Mouse (Mus musculus): ENCODE results near the gene Cdkal1.

Gene Cdkal1

DNA sequence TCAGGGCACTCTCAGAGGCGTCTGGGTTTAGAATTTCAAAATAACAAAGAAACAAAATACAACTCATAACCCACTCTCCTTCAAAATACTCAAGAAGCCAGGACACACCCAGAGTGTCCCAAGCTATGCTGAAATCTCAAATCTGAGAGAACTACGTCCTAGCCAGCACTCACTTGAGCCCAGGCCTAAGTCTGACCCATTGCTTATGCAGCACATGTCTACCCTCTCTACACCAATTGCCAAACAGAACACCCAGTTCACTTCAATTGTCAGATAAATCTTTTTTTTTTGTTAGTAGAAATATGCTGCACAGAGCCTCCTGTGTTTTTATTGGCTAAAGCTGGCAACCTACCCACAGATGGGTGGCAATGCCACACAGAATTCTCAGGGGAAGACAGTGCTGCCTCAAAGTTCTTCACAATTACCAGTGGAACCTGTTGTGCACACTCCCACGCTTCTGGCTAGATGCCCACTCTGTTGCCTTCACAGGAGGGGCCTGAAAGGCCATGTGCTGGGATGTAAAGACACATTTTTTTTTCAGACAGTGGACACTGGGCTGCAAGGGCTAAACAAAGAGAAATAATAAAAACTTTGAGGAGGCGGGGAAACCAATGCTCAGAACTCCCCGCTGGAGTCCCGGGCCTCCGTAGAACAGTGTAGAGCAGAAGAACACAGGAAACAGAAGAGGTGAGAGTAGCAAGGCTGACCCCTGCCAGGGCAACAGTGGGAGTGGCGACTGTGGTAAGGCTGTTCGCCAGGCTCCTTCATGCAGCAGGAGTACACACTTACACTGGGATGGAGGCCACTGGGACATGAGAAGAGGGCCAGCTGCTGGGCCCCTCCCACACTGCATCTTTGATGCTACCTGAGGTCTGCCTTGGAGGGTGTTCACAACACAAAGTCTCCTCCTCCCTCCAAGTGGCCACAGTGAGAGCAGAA is 273.4 kb downstream of the Cdkal1 start:
- DNase-seq (ENCODE audit: low read depth, low spot score), result no peak

DNA sequence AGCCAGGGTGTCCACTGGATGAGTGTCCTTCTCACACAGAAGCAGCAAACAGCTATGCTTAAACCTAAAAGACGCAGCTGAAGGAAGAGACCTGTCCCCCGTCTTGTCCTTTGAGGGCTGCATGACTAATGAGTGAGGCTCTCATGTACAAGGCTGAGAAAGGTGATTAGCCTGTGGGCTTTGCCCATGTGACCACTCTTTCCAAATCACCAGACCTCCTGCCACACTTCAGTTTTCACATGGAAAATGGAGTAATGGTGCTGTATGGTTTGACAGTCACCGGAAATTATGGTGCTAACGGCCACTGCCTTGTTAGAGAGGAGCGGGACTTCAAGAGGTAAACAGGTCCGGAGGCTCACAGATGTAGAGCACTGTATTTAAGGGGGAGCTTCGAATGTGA is 274.7 kb downstream of the Cdkal1 start:
- DNase-seq (ENCODE audit: low read depth, low spot score), result no peak

DNA sequence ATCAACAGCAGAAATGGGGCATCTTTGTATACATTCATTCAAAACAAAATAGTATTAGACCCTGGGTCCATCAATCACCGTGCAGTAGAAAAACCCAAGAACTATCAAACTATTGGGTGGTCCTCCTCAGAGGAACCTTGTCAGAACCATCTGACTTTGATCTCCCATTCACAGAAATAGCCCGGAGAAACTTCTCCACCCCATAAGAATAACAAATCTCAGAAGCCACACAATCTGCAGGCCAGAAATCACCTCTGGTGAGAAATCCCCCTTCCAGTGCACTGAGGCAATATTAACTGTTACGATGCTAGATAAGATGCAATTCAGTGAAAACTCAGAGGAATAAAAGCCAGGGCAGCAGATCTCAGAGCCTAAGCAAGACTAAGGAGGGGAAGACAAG is 275.5 kb downstream of the Cdkal1 start:
- DNase-seq (ENCODE audit: low read depth, low spot score), result no peak

DNA sequence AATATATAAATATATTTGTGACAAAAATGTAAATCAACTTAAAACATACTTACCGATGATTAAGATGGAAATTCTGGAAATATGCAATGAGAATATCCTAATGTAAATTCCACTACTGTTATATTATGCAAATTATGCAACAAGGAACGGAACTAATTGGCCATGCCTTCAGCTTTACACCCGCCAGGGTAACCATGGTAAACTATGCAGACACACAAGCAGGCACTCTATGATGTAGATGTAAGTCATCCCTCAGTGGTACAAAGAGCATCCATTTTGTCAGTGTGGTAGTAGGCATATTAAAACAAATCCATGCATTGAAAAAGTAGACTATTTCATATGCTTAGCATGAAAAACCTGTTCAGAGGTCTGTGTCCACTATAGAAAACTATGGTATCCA is 276.9 kb downstream of the Cdkal1 start:
- DNase-seq (ENCODE audit: low read depth, low spot score), result no peak

DNA sequence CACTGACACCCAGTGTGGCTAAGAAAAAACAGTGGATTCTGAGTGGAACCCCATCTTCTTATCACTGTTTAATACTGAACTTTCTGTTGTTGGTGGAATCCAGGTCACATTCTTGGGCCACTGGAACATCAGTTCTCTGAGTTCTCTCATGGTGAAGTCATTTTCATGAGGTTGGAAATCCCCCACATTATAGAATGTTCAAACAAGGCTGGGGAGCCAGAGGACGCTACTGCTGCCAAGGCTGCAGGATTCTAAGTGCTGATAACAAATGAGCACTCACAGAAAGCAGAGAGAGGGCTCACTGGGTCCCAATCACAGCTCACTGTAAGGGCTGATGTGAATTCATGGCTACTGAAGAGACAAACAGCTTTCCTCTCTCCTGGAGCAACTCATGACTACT is 280.7 kb downstream of the Cdkal1 start:
- DNase-seq (ENCODE audit: low read depth, low spot score), result peak; percentile 71

DNA sequence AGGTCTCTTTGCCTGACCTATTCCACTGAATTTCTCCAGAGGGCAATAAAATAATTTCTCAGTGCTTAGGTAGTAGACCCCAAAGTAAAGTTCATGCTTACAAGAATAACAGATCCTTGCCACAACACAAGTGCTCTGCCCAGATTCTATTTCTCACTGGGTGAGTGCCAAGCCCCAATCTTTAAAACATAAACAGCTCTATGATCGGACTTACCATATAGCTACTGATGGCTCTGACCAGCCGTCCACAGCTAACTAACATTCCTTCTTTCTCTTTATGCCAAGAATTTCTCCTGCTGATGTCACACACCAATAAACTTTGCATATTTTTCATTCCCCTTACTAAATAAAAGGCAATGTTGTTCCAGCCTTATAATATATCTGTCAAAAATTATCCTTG is 283.0 kb downstream of the Cdkal1 start:
- peak; percentile 28 for DNase-seq (ENCODE audit: low read depth, low spot score)

DNA sequence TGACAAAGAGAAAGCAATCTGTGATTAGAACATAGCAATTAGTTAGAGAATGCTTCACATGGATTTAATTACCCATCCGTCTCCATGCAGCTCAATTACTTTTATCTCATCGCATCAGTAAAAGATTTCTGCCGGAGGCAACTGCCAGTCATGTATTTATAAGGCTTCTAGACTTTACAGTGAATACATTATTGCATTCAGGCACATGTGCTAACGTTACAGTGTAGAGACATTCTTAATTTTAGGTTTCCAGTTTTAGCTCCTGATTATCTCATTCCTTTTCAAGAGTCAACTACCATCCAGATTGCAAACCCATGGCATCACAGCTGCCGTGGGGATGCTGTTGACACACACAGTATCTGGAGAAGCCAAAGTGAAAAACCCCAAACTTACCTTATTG is 289.8 kb downstream of the Cdkal1 start:
- DNase-seq (ENCODE audit: low read depth, low spot score), result no peak

DNA sequence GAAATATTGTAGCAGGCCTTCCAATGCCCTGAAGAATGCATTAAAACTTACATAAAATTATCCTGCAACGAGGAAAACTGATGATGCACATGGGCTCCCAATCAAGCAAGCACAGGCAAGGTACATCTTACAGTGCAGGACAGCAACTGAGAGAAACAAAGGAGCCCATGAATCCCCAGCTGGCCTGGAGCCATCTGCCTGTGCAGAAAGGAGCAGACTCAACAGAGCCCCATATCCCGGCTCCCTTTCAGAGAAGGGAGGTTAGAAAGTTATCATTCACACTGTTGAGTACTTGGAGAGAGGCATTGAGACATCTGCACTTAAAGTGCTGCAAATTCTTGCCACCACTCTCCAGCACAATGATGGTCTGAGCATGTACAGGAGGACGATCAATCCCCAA is 296.3 kb downstream of the Cdkal1 start:
- no peak for DNase-seq (ENCODE audit: low read depth, low spot score)

DNA sequence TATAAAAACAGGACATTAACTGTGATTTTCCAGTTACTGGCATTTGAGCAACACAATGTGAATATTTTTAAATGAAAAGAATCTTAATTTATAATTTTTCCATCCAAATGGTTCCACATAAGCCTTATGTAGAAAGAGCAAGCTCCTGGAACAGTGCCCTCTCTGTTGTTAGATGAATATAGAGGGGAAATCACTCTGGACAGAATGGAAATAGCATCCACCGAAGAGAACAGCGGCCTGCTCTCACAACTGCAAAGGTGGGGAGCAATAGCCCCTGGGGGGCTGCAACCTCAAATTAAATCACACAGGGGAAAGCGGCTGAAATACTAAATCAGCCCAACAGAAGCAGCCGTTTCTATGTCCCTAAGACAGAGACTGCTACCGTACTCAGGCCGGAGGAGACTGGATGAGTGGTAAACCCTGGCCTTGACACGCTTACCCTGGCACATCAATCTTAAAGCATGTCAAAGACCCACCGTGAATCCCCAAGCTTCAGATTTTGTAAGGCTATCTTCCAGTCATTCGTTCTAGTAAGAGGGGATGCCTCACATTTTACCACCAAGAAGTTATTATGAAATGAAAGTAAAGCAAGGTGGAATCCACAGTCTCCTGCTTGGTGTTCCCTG is 300.2 kb downstream of the Cdkal1 start:
- DNase-seq (ENCODE audit: low read depth, low spot score), result no peak

DNA sequence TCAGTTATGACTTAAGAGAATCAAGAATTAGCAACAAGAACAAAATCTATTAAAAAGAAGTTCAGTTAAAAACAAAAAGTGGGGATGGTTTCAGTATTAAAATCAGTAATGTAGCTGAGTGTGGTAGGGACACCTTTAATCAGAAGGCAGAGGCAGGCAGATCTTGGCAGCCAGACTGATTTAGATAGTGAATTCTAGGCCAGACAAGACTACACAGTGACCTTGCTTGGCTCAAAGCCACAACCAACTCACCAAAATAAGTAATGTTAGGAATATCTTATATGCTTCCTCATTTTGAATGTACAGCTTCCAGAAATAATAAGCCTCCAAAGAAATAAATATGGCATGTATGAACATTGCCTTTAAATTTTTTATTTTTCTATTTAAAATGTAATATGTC is 301.7 kb downstream of the Cdkal1 start:
- no peak for DNase-seq (ENCODE audit: low read depth, low spot score)

DNA sequence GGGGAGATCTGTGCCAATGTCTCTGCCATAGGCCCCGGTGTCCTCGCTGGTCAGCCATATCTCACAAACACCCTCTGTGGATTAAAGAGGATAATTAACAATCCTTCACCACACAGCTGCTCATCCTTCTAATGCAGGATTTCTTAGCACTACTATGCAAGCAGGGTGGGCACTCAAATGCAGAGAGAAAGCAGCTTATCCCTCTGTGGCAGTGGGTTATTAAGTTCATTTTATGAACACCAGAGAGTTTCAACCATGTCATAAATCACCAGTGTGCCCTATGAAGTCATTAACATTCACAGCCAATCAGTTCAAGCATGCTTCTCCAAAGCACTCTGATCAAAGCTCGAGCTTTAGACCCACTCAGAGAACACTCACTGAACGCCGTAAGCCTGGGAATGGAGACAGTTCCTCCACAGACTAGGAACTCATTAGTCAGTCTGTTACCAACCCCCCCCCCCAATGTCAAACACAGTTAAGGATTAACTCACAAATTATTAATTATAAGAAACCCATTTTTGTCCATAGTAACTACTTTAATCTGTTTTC is 303.1 kb downstream of the Cdkal1 start:
- no peak for DNase-seq (ENCODE audit: low read depth, low spot score)

DNA sequence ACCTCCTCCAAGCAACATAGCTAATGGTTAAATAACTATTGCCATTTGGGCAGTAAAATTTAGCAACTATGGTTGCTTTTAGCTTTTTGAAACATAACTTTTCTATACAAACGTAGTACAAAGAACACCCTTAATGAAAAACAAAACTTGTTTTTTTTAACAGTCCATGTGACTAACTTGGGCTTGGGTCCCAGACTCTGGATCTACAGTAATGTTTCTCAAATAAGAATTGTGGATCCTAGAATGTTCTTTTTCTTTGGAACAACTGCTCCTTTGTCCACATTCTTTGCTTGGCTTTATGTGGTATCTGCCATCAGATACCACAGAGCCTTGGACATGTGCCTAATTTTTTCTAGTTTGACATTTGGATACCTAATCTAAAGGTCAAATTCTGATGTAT is 304.6 kb downstream of the Cdkal1 start:
- peak; percentile 53 for DNase-seq (ENCODE audit: low read depth, low spot score)

DNA sequence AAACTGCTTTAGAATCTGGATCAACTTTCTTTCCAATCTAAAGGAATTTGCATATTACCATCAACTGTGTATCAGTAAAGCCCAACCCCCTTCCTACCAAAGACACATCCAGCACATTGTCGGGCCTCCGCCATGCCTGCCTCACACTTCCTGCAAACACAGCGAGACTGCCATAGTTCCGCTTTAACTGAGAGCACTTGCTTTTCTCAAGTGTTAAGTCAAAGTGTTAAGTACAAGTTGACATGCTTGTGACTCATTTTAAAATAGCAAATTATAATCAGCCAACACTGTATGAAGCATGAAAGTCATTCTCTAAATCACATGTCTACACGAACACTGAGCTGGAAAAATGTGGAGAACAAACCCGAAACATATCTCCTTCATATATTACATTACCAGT is 305.3 kb downstream of the Cdkal1 start:
- DNase-seq (ENCODE audit: low read depth, low spot score), result no peak

DNA sequence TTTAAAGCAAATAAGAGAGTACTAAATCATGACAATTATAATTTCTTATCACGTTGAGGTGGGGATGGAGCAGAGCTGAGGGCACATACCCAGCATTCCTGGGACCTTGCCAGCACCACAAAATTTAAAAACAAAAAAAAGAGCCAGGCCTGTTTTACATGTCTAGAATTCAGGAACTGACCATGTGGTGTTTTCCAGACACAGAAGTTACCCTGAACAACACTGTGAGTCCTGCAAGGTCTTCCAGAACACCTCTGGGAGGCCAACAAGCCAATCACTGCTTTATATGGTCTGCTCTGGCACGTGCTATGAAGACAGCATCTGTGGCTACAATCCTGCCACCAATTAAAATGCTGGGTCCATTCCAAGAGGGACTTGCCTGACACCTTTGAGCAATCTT is 305.7 kb downstream of the Cdkal1 start:
- DNase-seq (ENCODE audit: low read depth, low spot score), result peak; percentile 27

DNA sequence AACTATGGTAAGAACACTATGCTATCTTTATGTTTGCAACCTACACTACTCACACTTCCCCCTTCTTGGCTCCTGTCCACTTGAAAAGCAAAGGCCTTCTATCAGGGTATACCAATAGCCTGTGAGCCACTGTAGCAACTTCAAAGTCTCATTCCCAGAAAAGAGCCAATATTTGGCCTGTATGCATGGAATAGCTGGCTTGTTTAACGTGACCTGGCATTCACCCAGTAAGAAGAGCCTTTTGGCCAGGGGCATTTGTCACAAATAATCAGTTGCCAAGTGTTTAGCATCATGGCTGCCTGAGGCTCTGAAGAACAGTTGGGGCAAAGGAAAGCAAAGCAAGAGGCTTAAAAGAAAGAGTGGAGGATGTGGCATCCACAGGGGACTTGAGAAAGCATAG is 317.6 kb downstream of the Cdkal1 start:
- DNase-seq (ENCODE audit: low read depth, low spot score), result no peak

DNA sequence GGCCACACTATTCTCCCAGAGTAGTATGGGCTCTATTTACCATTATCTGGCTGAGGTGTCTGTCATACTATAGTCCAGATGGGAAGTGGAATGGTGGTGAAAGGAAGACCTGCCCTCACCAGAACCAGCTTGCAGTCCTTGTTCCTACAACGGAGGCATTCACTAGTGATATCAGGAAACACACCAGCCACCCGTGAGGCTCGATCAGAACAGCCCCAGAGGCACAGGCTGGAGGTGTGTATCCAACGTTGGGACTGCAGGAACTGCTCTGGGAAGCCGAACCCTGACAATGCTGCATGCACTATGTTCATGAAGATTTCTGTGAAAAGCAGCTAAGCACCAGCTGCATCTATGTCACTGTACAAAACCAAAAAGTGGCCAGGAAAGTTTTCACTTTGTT is 321.9 kb downstream of the Cdkal1 start:
- DNase-seq (ENCODE audit: low read depth, low spot score), result no peak

DNA sequence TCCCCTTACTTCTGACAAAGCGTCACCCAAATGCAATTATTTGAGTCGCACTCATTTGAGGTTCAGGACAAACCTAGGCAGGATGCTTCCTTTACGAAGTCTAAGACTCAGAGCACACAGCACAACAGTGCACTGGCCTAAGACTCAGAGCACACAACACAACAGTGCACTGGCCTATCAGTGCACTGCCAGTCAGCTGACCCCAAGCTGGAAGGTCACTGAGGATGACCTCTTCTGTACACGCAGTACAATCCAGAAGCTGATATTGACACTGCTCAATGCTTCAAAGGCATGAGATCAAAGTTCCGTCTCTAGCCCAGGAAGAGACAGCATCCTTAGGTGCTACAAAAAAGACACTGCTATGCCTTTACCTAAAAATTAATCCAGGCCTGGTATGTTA is 327.1 kb downstream of the Cdkal1 start:
- no peak for DNase-seq (ENCODE audit: low read depth, low spot score)

DNA sequence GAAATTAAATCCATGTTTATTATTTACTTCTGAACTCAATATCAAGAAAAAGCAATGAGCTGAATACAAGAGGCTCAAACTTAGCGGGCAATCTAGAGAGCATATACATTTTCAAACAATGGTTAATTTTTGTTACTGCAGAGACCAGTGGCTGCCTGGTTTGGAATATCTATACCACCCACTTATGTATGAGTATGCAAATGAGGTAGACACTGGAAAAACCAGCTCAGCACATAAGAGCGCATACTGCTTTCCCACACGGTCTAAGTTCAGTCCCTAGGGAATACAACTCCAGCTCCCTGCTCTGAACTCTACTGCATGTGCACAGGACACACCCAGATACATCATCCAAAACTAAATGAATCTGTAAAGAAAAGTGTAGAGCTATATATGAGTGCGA is 334.2 kb downstream of the Cdkal1 start:
- DNase-seq (ENCODE audit: low read depth, low spot score), result no peak

DNA sequence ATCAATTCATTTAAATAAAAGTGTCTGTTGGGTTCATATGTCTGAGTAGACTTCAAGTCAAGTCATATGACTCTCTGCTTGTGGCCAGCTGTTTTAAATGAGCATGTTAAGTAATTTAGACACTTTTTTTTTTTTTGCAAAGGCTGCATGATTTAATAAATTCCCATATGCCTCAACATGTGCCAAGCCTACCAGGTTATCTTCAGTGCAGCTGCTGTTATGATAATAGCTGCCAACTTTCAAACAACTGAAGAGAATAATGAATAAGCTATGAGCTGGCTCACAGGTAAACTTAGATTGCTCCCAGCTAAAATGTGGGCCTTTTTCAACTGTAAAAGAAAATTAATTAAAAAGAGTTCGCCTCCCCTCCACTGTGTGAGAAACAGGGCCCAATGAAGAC is 341.4 kb downstream of the Cdkal1 start:
- no peak for DNase-seq (ENCODE audit: low read depth, low spot score)

DNA sequence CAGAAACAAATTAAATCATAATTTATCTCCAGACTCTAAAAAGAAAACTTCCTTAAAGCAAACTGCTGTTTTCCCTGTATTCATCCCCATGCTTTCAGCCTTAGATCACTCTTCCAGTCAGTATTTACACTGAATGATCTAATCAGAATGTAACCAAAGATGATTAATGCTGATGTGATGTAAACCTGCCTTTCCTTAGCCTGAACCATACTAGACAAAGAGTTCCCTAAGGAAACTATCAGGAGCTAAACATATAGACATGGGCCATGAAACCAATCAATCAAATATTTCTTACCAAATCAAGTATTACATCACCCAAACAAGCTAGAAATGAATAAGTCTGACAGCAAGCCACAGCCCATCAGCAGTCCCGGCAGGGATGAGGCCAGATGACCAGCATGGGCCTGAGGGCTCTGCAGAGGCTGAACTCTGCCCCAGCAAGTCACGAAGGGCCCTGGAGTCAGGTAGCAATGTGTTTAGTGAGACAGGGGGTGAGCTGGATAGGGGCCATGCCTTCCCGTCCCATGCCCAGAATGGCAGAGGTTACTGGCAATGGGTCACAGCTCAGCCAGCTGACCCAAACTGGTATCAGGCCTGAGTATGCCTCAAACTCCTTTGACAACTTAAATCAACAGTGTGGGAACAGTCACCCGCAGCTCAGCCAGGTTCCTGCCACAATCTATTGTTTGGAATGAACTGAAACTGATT is 350.5 kb downstream of the Cdkal1 start:
- peak; percentile 70 for DNase-seq (ENCODE audit: low read depth, low spot score)

DNA sequence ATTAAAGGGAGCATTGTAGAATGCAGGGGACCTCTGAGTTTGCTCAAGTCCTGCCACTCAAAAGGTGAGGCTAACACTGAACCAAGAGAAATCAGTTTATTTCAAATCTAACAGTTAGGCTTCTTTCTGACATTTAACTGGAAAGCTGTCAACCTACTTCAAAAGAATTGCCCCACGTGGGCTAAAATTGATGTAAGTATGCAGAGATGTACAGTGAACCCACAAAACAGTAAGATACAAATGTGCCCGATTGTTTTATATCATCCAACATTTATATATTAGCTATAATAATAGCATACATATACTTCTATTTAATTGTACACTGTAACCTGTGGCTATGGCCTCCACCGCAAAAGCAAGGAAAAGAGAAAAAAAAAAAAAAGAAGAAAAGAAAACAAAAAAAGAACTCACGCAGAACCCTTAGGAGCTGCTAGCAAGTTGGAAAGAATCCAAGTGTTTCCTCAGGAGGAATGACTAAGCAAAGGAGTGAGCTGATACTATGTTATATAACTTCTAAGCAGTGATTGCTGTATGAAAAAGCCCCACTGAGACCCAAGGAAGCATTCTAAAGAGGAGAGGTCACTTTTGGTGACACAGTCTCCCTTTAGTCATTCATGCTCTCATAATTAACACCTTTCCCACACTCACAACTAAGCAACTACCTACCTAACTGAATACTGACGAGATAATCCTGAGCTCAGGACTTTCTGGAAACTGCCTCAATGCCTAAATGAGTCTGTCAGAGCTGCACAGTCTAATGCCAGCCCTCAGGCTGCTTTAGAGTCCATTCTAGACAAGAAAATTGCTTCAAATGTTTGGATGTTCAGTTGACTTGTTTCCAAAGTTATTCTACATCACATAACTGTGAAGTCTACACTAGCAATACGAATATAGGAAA is 352.1 kb downstream of the Cdkal1 start:
- peak; percentile 96 for DNase-seq (ENCODE audit: low read depth, low spot score)
